Mouse (Mus musculus) E14TG2a.4 (cell line): Measurements from ENCODE around the gene Flnc.
A peak's percentile ranks its signal among the peaks of the same experiment; 100 is the strongest.

ENCODE experiments used
- H3K27me3 ChIP-seq: 2 replicates; pipeline ENCODE4 v1.6.1; 2014; ENCODE audit warnings: low read length, control low read depth; ENCODE audit not compliant: insufficient read depth
- H3K36me3 ChIP-seq: 2 replicates; pipeline ENCODE4 v1.6.1; 2014; ENCODE audit warnings: low read length, control low read depth; ENCODE audit not compliant: insufficient read depth
- H3K4me1 ChIP-seq: replicated peaks from 2 replicates; pipeline ENCODE4 v1.6.1; 2014; ENCODE audit warnings: low read depth, low read length, control low read depth
- H3K4me3 ChIP-seq: replicated peaks from 2 replicates; pipeline ENCODE4 v1.5.1; 2014; ENCODE audit warnings: mild to moderate bottlenecking, low read length
- H3K9me3 ChIP-seq: 2 replicates; pipeline ENCODE4 v1.6.1; 2014; ENCODE audit warnings: low read length, control low read depth
- CTCF ChIP-seq: conservative IDR thresholded peaks from 2 replicates; pipeline ENCODE4 v1.5.1; 2014; ENCODE audit warnings: low read length
- NANOG ChIP-seq: IDR thresholded peaks from 2 replicates; pipeline ENCODE4 v1.6.1; 2014; ENCODE audit warnings: borderline replicate concordance, low read length, mixed read lengths
- POU5F1 ChIP-seq: IDR thresholded peaks from 2 replicates; pipeline ENCODE4 v1.6.1; 2014; ENCODE audit warnings: low read length, borderline replicate concordance

The Flnc gene

GRCm38 (mm10) chr6:29426331-29426730 lies 6.7 kb upstream of the Flnc start:
- Histone ChIP-seq H3K4me1 (peaks cover 17% of the 10 kb centered on the region), H3K36me3 (peaks cover 6% of the 10 kb centered on the region; the same call in 1 of the 2 replicates), H3K27me3 (peaks cover 19% of the 10 kb centered on the region), H3K9me3 (no peaks in the 10 kb centered on the region), H3K4me3 (no peak overlapping the region)
- no peak for TF ChIP-seq NANOG
- no peak for TF ChIP-seq CTCF
- no peak for TF ChIP-seq POU5F1

- no peak overlapping the region for H3K4me3 ChIP-seq
- no peak for TF ChIP-seq CTCF
- TF ChIP-seq NANOG: no peak
- TF ChIP-seq POU5F1: no peak
- H3K9me3 ChIP-seq: no peaks in the 10 kb centered on the region
- H3K36me3 ChIP-seq: no peaks in the 10 kb centered on the region
- H3K27me3 ChIP-seq: peaks cover 32% of the 10 kb centered on the region
- H3K4me1 ChIP-seq: peaks cover 20% of the 10 kb centered on the region
Measured at GRCm38 (mm10) chr6:29428171-29428570, 4.9 kb upstream of the Flnc start.

- no peaks in the 10 kb centered on the region for H3K36me3 ChIP-seq
- peaks cover 47% of the 10 kb centered on the region for H3K4me1 ChIP-seq
- H3K4me3 ChIP-seq: no peak overlapping the region
- TF ChIP-seq NANOG (no peak), POU5F1 (no peak), CTCF (no peak)
- H3K9me3 ChIP-seq: no peaks in the 10 kb centered on the region
- H3K27me3 ChIP-seq: peaks cover 46% of the 10 kb centered on the region
Measured at GRCm38 (mm10) chr6:29430681-29431420, 2.2 kb upstream of the Flnc start.

GRCm38 (mm10) chr6:29431473-29431872 lies 1.6 kb upstream of the Flnc start:
- Histone ChIP-seq H3K27me3 (peaks cover 46% of the 10 kb centered on the region), H3K9me3 (no peaks in the 10 kb centered on the region), H3K4me3 (no peak overlapping the region), H3K36me3 (no peaks in the 10 kb centered on the region), H3K4me1 (peaks cover 47% of the 10 kb centered on the region)
- TF ChIP-seq POU5F1 (no peak), CTCF (no peak), NANOG (no peak)

GRCm38 (mm10) chr6:29432156-29432555 lies 900 bp upstream of the Flnc start:
- H3K4me1 ChIP-seq: peaks cover 51% of the 10 kb centered on the region
- no peaks in the 10 kb centered on the region for H3K9me3 ChIP-seq
- no peaks in the 10 kb centered on the region for H3K36me3 ChIP-seq
- no peak overlapping the region for H3K4me3 ChIP-seq
- TF ChIP-seq NANOG: no peak
- TF ChIP-seq POU5F1: no peak
- TF ChIP-seq CTCF: no peak
- H3K27me3 ChIP-seq: peaks cover 46% of the 10 kb centered on the region

- no peaks in the 10 kb centered on the region for H3K9me3 ChIP-seq
- TF ChIP-seq NANOG (no peak), POU5F1 (no peak), CTCF (no peak)
- no peaks in the 10 kb centered on the region for H3K36me3 ChIP-seq
- peak overlapping the region; percentile 73 for H3K4me3 ChIP-seq
- peaks cover 54% of the 10 kb centered on the region for H3K4me1 ChIP-seq
- H3K27me3 ChIP-seq: peaks cover 46% of the 10 kb centered on the region
Measured at GRCm38 (mm10) chr6:29432676-29433037, 399 bp upstream of the Flnc start.

- Histone ChIP-seq H3K36me3 (no peaks in the 10 kb centered on the region), H3K9me3 (no peaks in the 10 kb centered on the region), H3K4me1 (peaks cover 54% of the 10 kb centered on the region), H3K27me3 (peaks cover 54% of the 10 kb centered on the region), H3K4me3 (peak overlapping the region; percentile 73)
- no peak for TF ChIP-seq CTCF
- TF ChIP-seq NANOG: no peak
- no peak for TF ChIP-seq POU5F1
Measured at GRCm38 (mm10) chr6:29433804-29434795, 1.0 kb downstream of the Flnc start.

GRCm38 (mm10) chr6:29434911-29435691 lies 2.0 kb downstream of the Flnc start:
- H3K4me1 ChIP-seq: peaks cover 54% of the 10 kb centered on the region
- TF ChIP-seq CTCF (no peak), NANOG (no peak), POU5F1 (no peak)
- H3K27me3 ChIP-seq: peaks cover 61% of the 10 kb centered on the region
- peak overlapping the region; percentile 73 for H3K4me3 ChIP-seq
- no peaks in the 10 kb centered on the region for H3K36me3 ChIP-seq
- no peaks in the 10 kb centered on the region for H3K9me3 ChIP-seq
